Mouse (Mus musculus) embryonic facial prominence, embryonic 13.5 days (tissue): Measurements from ENCODE around the gene Slc39a13. TPM values are rescaled to one million over a fixed set of nuclear protein-coding genes. Genes with fewer than 3 reads are reported as not detected.

Experiments
- ATAC-seq: fragments of 200-750 bp; cut with Nextera tagmentation; 2 replicates; pipeline ENCODE4 v1.8.0; 2017; ENCODE audit warnings: low read depth; ENCODE audit not compliant: insufficient number of reproducible peaks, insufficient read depth, low FRiP score, low TSS enrichment
- H3K27ac ChIP-seq: fragments of 300-500 bp; sonication (generic); 2 replicates; pipeline ENCODE4 v1.5.1; 2015; ENCODE audit warnings: moderate library complexity, mild to moderate bottlenecking, inconsistent platforms
- H3K27me3 ChIP-seq: fragments of 300-500 bp; sonication (generic); 2 replicates; pipeline ENCODE4 v1.6.1; 2015; ENCODE audit warnings: mild to moderate bottlenecking, inconsistent platforms
- H3K36me3 ChIP-seq: fragments of 300-500 bp; sonication (generic); 2 replicates; pipeline ENCODE4 v1.6.1; 2015; ENCODE audit warnings: mild to moderate bottlenecking, inconsistent platforms
- H3K4me1 ChIP-seq: fragments of 300-500 bp; sonication (generic); 2 replicates; pipeline ENCODE4 v1.6.1; 2015; ENCODE audit warnings: inconsistent platforms
- H3K4me2 ChIP-seq: fragments of 300-500 bp; sonication (generic); 2 replicates; pipeline ENCODE4 v1.6.1; 2015; ENCODE audit warnings: moderate library complexity, mild to moderate bottlenecking, inconsistent platforms
- H3K4me3 ChIP-seq: fragments of 300-500 bp; sonication (generic); 2 replicates; pipeline ENCODE4 v1.5.1; 2015; ENCODE audit warnings: mild to moderate bottlenecking, inconsistent platforms
- H3K9ac ChIP-seq: fragments of 300-500 bp; sonication (generic); 2 replicates; pipeline ENCODE4 v1.6.1; 2015; ENCODE audit warnings: mild to moderate bottlenecking, inconsistent platforms
- H3K9me3 ChIP-seq: fragments of 300-500 bp; sonication (generic); 2 replicates; pipeline ENCODE4 v1.6.1; 2016; ENCODE audit warnings: inconsistent platforms
- WGBS: fragments of 180-500 bp; shearing (Covaris S2); methylation state at CpG from one replicate; pipeline ENCODE4 v1.1.7; 2015; ENCODE audit warnings: mixed read lengths; 5-methylcytosine and 5-hydroxymethylcytosine counted together
- polyA plus RNA-seq: library from polyadenylated mRNA; unstranded; fragments of >200 nt; fragmentation: Nextera tagmentation; extraction: Ambion mirVana; gene quantifications from 2 replicates; pipeline ENCODE4 v1.2.1, GENCODE M21; 2015

The Slc39a13 gene
- polyA plus RNA-seq, 1 experiment from 2014 or later, result 64.3 TPM

DNA sequence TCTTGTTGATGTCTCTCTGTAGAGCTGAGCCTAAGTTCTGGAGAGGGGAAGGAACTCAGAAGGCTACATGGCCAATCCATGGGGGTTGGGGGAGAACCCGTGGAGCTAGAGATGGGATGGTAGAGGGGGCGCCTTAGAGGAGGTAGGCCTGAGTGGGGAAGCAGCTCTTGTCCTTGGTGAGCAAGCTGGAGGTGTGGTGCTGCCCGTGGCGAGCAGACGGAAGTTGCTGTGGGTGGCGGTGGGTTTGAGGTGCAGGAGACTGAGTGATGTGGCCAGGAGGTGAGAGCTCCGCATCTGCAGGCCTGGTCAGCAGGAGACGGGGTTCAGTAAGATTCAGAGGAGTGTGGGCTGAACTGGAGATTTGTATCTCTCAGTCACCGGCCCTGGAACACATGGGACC, 17.2 kb upstream of the Slc39a13 start:
- H3K4me3 ChIP-seq, result no peak overlapping the region
- no peaks in the 10 kb centered on the region for H3K4me1 ChIP-seq
- no peaks in the 10 kb centered on the region for H3K36me3 ChIP-seq
- H3K27me3 ChIP-seq, result no peaks in the 10 kb centered on the region
- 85% methylated on average over 9 of the region's 9 CpGs for WGBS
- no peak overlapping the region for H3K4me2 ChIP-seq
- H3K27ac ChIP-seq, result no peak overlapping the region
- ATAC-seq, result no peak
- no peak overlapping the region for H3K9ac ChIP-seq
- H3K9me3 ChIP-seq, result no peaks in the 10 kb centered on the region

DNA sequence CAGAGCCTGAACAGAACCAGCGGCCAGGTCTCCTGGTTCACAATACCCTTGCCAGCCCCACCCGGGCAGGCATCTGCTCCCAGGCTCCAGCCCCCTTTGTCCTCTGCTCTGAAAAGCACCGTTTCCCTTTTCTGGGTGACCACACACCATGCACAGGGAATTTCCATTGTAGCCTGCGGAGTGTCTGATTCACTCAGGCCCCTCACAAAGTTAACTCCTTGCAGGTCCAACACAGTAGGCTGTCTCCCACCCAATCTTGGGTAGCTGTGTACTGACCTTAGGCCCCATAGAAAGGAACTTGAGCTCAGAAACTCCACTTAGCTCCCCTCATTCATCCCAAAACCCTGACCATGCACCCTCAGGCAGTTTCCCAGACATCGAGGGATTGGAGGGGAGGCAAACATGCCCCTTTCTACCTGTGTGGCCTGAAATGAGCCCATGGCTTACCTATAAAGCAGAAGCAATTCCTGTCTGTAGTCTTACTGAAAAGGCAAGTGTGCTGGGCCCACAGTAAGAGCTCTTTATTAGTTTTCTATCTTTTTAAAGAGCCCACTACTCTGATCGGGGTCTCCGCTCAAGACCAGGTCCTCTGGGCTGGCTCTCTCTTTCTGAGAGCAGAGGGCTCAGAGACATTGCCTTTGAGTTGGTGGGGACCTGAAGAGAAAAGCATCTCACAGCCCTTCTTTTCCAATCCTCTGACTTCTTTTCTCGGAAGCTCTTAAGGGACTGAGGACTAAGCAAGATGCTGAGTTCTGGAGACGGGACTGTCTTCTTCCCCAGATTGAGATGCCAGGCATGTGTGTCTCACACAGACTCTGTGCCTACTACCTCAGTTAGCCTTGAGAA, 16.4 kb upstream of the Slc39a13 start:
- no peaks in the 10 kb centered on the region for H3K4me1 ChIP-seq

DNA sequence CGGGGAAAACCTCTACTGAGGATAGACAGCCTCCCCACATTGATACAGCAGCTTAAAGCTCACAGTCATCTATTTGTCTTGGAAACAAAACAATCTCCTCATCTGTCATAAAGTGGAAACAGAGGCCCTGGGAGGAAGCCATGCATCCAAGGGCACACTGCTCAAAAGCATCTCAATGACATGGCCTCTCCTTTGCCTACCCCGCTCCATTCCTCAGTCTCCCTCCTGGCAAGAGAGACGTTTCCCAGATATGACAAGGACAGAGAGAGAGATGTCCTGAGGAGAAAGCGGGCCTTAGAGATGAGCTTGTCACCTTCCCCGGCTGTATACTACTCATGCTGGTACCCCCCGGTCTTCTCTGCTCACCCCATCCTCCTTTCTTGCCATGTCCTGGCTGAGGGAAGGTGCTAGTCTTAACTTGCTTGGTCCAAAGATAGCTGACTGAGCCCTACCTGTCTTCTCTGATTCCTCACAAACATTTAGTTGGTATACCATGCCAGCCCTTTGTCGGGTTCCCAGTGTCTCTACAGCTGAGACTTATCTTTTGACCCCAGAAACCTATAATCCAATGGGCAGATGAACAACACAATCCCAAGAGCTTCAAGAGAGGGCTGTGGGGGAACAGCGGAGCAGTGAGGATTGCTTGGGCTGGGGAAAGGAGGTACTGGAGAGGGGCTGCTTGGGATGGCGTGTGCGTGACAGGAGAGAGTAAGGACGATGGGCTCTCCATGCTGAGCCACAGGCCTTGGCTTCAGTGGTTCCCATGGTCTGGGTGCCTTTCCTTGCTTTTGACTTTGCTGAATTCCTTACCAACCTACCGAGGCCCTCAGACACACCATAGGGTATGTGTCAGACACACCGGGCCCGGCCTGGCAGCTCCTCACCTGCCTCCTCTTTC, 15.5 kb upstream of the Slc39a13 start:
- no peak overlapping the region for H3K4me3 ChIP-seq
- no peak for ATAC-seq
- no peaks in the 10 kb centered on the region for H3K27me3 ChIP-seq
- H3K36me3 ChIP-seq, result no peaks in the 10 kb centered on the region
- no peak overlapping the region for H3K27ac ChIP-seq
- no peak overlapping the region for H3K4me2 ChIP-seq
- H3K9ac ChIP-seq, result no peak overlapping the region
- no peaks in the 10 kb centered on the region for H3K9me3 ChIP-seq
- 88% methylated on average over 14 of the region's 14 CpGs for WGBS
- H3K4me1 ChIP-seq, result no peaks in the 10 kb centered on the region

More for the DNA sequence above, 16.4 kb upstream of the Slc39a13 start:
- 71% methylated on average over 9 of the region's 9 CpGs for WGBS
- Histone ChIP-seq H3K4me3 (no peak overlapping the region), H3K9ac (no peak overlapping the region), H3K4me2 (no peak overlapping the region), H3K27me3 (no peaks in the 10 kb centered on the region), H3K9me3 (no peaks in the 10 kb centered on the region), H3K27ac (no peak overlapping the region; the same call in 1 of the 2 replicates), H3K36me3 (no peaks in the 10 kb centered on the region)
- no peak for ATAC-seq

- peaks cover under 1% of the 10 kb centered on the region for H3K4me1 ChIP-seq
- no peak for ATAC-seq
- 79% methylated on average over 15 of the region's 15 CpGs for WGBS
- no peak overlapping the region for H3K4me2 ChIP-seq
- H3K9ac ChIP-seq, result no peak overlapping the region
- H3K36me3 ChIP-seq, result no peaks in the 10 kb centered on the region
- no peak overlapping the region for H3K4me3 ChIP-seq
- no peaks in the 10 kb centered on the region for H3K9me3 ChIP-seq
- H3K27me3 ChIP-seq, result no peaks in the 10 kb centered on the region
- no peak overlapping the region for H3K27ac ChIP-seq
Observed at GRCm38 (mm10) chr2:91084179-91084820, 14.1 kb upstream of the Slc39a13 start.

- no peak for ATAC-seq
- 74% methylated on average over 1 of the region's 1 CpGs for WGBS
Observed at GRCm38 (mm10) chr2:91083366-91083940, 13.2 kb upstream of the Slc39a13 start.

DNA sequence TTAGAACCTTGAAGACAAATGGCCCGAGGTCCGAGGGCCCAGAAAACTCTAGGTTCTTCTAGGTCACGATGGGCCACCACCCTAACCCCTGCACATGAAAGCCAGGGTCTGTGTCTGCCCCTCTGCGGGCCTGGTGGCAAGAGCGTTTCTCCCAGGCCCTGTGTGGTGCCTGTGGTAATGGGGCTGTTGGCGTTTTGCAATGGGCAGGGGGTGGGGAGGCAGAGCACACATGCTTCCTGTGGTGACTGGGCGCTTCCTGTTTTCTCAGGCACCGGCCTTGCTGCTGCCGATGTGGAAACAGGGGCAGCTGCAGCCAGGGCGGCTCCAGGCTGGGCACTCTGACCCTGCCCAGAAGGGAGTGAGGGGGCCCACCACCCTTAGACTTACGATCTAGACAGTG, 12.6 kb upstream of the Slc39a13 start:
- H3K9me3 ChIP-seq, result no peaks in the 10 kb centered on the region
- 66% methylated on average over 11 of the region's 11 CpGs for WGBS
- H3K36me3 ChIP-seq, result no peaks in the 10 kb centered on the region
- no peak overlapping the region for H3K4me3 ChIP-seq
- peaks cover 11% of the 10 kb centered on the region for H3K4me1 ChIP-seq
- no peak for ATAC-seq
- H3K4me2 ChIP-seq, result no peak overlapping the region
- H3K27me3 ChIP-seq, result no peaks in the 10 kb centered on the region
- no peak overlapping the region for H3K9ac ChIP-seq
- no peak overlapping the region for H3K27ac ChIP-seq

More at GRCm38 (mm10) chr2:91083366-91083940, 13.2 kb upstream of the Slc39a13 start:
- Histone ChIP-seq H3K36me3 (no peaks in the 10 kb centered on the region), H3K4me2 (no peak overlapping the region), H3K4me1 (peaks cover 7% of the 10 kb centered on the region), H3K27me3 (no peaks in the 10 kb centered on the region), H3K9ac (no peak overlapping the region), H3K27ac (no peak overlapping the region), H3K4me3 (no peak overlapping the region), H3K9me3 (no peaks in the 10 kb centered on the region)

DNA sequence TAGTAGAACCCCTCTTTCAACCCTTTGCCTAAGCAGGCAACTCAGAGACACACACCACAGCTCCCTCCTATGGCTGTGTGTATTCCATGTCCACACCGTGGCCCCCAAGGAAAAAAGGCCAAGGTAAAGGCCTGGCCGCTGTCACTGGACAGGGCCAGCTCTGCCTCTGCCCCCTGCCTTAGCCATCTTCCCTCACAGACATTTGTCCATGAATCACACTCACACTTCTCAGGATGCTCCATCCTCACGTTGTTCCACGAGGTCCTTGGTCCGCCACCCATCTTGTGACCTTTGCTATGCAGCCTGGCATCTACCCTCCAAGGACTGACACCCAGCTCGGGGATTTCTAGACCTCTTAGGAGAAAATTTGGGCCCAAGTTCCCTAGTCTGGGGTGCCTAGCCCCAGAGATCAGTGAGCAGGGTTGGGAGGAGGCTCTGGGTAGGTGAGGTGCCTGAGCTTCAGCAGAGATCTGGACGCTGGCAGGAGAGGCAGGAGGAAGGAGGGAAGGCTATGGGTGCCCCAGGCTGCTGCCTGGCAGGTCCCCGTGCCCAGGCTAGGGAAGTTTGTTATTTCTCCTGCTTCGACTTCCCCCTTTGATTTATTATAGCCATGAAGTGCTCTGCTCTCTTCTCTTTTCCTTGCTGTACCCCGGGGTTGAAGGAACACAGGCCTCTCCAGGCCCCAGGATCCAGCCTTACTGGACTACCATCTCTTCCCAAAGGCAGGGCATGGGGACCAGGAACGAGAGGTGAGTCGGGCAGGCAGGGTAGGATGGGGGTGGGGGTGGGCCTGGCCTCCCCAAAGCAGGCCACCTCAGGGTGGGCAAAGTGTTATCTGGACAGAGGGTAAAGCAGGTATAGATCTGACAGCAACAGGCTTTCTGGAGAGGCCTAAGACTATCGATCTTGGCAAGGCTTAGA, 11.8 kb upstream of the Slc39a13 start, which contains the start of gene Spi1:
Gene Spi1, plus strand, starts transcription at position 616 of the 921 bp plus-strand sequence.
- Histone ChIP-seq H3K27ac (no peak within 1 kb of the TSS), H3K9me3 (no peaks in the 10 kb centered on the region), H3K4me2 (no peak within 1 kb of the TSS), H3K9ac (no peak within 1 kb of the TSS), H3K4me3 (no peak within 1 kb of the TSS), H3K36me3 (no peaks in the 10 kb centered on the region), H3K27me3 (no peaks in the 10 kb centered on the region), H3K4me1 (peaks cover 11% of the 10 kb centered on the region)
- no peak for ATAC-seq
- WGBS, result 80% methylated on average over 13 of the region's 13 CpGs

- Histone ChIP-seq H3K4me2 (no peak overlapping the region), H3K27me3 (no peaks in the 10 kb centered on the region), H3K4me1 (peaks cover 11% of the 10 kb centered on the region), H3K36me3 (no peaks in the 10 kb centered on the region), H3K9me3 (no peaks in the 10 kb centered on the region), H3K9ac (no peak overlapping the region), H3K27ac (no peak overlapping the region), H3K4me3 (no peak overlapping the region)
- 77% methylated on average over 8 of the region's 8 CpGs for WGBS
- no peak for ATAC-seq
Observed at GRCm38 (mm10) chr2:91080784-91081513, 10.7 kb upstream of the Slc39a13 start.

DNA sequence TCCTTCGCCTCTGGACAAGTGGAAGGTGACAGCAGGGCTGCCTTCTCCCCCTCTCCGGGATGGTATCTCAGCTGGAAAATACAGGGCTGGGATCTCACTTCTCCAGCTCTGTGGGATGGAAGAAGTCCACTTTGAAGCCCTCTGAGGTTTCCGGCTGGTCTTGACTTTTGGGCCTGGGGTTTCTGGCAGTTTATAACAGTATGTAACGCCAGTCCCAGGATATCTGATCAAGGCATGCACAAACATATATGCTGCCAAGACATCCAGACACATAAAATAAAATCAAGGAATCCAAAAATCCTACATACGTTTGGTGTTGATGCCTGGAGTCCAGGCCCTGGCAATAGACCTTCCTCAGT, 8.8 kb upstream of the Slc39a13 start:
- no peak for ATAC-seq
- H3K4me3 ChIP-seq, result peak overlapping the region; percentile 54
- peak overlapping the region; percentile 93 for H3K4me2 ChIP-seq
- no peaks in the 10 kb centered on the region for H3K9me3 ChIP-seq
- peaks cover 11% of the 10 kb centered on the region for H3K4me1 ChIP-seq
- WGBS, result 21% methylated on average over 5 of the region's 5 CpGs
- no peak overlapping the region for H3K27ac ChIP-seq
- no peaks in the 10 kb centered on the region for H3K27me3 ChIP-seq
- H3K9ac ChIP-seq, result peak overlapping the region; percentile 77
- no peaks in the 10 kb centered on the region for H3K36me3 ChIP-seq
